Mouse (Mus musculus): ENCODE measurements at regions not wholly inside any gene's neighbourhood (a gene's known extent, or its start where the extent isn't known, plus 50 kb on each side); places are given as distances from the start of the nearest gene placed in this dataset.

DNA sequence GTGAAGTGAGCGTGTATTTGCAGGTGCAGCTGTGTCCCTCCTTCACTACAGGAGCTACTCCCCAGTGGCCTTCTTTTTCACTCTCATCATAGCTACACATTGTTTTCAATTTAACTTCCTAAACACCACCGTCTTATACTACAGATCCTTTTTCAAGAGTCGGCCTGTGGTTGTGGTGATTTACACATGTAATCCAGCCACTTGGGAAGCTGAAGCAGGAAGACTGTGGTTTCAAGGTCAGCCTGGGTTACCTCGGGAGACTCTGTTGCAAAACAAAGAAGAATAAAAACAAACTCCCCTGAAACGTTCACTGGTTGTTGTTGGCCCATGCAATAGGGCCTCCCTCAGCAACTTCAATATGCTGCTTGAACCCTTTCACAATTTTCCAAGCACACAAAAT, 153.8 kb upstream of the Kcnh8 start:
- DNase-seq (ENCODE audit: extremely low spot score in 1 of 2, low spot score in 2 of 2) = no peak
- intact Hi-C loops (cut with DNase I) = no loop called here

DNA sequence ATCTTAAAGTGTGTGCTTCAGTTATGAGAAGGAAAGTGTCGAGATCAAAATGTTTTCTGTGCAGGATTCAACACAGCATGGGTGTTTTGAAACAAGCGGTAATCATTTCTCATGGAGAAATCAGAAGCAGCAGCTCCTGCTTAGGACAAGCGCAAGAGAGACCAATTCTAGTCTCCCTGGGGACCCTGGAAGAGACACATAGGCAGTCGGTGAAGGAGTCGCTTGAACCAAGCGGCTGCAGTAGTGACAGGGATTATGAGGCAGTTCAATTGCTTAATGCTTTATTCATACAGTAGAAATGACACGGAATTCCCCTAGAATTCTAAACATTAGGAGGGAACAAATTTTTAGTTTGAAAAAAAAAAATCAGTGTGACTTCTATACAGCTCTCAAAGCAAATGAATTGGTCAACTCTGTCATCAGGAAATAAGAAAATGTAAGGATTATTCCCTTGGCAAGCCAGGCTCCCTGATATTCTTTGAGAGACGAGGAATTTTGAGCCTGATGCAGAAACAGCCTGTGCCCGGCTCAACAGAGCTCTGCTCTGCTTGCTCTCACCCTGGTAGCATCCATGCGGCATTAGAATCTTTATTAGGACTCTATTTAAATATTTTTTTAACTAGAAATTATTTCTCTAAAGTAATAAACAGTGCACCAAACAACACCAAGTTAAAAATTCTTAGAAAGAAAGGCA, 143.1 kb upstream of the Kcnh8 start:
- intact Hi-C loops (cut with DNase I) = loop anchor here (5.0 kb wide), 1 partner anchor 627 kb away; the partner anchor contains the start of gene Satb1
- no peak for DNase-seq (ENCODE audit: extremely low spot score in 1 of 2, low spot score in 2 of 2)

DNA sequence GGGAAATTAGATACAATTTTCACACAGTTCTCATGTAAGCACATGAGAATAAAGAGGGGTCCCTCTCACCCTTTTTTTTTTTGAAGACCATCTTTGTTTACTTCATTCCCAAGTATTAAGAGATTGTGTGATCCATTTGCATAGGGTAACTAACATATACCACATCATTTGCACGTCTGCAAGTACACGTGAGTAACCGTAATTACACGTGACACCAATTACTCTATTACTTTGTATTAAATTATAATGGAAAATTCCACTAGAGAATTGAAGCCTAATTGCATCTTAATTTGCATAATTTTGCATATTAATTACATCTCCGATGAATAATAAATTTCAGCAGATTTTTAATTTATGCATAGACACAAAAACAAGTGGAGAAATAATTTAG, 142.5 kb upstream of the Kcnh8 start:
- intact Hi-C loops (cut with DNase I) = loop anchor here (5.0 to 10.0 kb wide), 4 partner anchors 628 to 1645 kb away; partner anchors contain the start of gene Satb1
- no peak for DNase-seq (ENCODE audit: extremely low spot score in 1 of 2, low spot score in 2 of 2)

DNA sequence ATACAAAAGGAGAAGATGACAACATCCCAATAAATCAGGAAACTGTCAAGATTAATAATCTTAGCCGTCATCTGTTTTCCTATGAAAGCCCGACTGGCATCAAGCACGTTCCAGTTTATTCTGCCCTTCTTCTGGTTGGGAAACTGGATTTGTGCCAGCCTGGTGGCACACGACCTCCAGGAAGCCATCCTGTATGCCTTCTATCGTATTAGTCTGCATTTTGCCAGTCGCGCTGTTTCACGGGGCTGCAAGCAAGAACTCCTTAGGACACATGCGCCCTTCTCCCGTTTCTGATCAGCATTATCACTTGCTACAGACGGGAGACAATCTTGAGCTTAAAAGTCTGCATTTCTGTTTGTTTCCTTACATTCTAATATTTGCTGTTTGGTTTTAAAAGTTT, 141.2 kb upstream of the Kcnh8 start:
- intact Hi-C loops (cut with DNase I) = loop anchor here (5.0 to 10.0 kb wide), 3 partner anchors 649 to 1646 kb away; no protein-coding TSS in a partner anchor
- peak; percentile 14 to 25 for DNase-seq (ENCODE audit: extremely low spot score in 1 of 2, low spot score in 2 of 2)

DNA sequence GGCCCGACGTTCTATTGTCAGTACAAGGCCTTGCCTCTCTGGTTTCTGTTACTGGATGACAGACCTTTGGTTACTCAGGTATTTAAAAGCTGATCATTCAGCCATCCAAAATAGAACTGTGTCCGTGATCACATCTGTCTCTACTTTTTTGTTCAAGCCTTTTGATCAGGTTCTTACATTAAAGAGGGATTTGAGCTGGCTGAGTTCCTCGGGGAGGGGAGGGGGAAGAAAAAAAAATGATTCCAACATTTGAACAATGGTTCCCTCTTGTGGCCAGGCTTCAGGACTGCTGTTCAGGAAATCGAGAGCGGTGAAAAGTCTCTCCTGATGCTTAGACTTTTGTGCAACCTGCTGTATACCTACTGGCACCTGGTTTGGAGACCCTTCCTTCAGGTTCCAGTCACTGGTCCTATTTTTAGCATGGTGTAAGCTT, 140.8 kb upstream of the Kcnh8 start:
- DNase-seq (ENCODE audit: extremely low spot score in 1 of 2, low spot score in 2 of 2) = peak; percentile 45 to 73
- intact Hi-C loops (cut with DNase I) = loop anchor here (5.0 to 10.0 kb wide), 3 partner anchors 649 to 1647 kb away; no protein-coding TSS in a partner anchor

DNA sequence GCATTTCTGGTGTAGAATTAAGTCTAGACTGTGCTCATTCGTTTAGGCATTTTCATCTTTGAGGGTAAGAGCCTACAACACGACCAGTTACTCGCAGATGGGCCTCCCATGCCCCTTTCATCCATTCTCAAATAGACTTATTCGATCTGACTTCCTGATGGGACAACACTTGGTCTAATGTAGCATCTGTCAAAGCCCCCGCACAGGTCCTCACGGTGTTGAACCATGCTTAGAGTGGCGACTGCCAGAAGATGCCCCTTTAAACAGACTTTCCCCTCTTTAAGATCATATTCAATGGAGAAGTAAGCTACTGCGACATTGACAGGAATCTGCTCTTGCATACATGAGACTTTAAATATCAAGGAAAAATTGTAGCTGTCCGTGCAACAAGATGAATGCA, 140.1 kb upstream of the Kcnh8 start:
- intact Hi-C loops (cut with DNase I) = loop anchor here (5.0 to 10.0 kb wide), 3 partner anchors 650 to 1648 kb away; no protein-coding TSS in a partner anchor
- no peak for DNase-seq (ENCODE audit: extremely low spot score in 1 of 2, low spot score in 2 of 2)

DNA sequence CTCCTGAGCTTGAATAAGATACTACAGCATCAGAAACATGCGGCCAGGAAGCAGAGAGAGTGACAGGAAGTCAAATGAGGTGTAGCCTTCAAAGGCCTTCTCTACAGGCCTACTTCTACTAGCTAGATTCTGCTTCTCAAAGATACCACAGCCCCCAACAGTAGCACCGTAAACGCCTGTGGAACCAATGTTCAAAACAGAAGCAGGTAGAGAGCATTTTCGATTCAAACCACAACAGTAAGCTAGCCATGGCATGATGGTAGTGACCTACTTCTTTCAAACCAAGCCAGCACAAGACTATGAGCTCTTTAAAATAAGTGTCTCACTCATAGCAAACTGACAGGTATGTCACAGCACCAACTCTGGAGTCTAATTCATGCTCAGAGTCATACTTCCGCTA, 134.0 kb upstream of the Kcnh8 start:
- intact Hi-C loops (cut with DNase I) = loop anchor here (10.0 kb wide), 2 partner anchors 814 to 1654 kb away; no protein-coding TSS in a partner anchor
- no peak for DNase-seq (ENCODE audit: extremely low spot score in 1 of 2, low spot score in 2 of 2)

DNA sequence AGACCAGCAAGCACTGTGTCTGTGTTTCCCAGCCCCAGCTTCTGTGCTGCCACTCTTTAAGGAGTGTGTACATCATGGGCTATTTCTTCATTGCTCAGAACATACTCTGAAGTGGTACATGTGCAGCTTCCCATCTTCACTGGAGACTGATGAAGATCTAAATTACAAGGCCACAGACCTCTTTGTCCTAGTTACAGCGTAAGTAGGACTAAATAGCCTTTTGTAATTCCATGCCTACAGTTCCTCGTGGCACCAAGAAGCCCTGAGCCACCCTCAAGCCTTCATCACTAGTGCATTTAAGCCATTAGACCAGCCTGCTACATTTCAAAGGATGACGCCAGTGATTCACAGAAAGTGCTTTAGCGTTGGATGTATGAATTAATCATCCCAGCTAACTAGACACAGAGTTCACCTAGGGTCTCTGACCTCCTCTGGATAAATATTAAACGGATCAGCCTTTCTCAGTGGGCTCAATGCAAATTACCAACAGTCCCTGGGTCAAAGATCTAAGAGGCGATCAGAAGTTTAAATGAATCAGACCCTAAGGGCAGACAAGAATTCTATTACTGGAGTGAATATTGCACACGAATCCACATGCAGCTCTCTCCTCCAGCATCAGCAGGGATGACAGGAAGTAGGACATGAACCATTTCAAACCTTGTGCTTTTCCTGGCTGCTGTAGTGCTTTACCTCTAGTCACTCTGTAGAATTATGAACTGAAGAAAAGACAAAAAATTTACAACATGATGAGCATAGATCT, 123.0 kb upstream of the Kcnh8 start:
- DNase-seq (ENCODE audit: extremely low spot score in 1 of 2, low spot score in 2 of 2) = no peak
- intact Hi-C loops (cut with DNase I) = no loop called here

DNA sequence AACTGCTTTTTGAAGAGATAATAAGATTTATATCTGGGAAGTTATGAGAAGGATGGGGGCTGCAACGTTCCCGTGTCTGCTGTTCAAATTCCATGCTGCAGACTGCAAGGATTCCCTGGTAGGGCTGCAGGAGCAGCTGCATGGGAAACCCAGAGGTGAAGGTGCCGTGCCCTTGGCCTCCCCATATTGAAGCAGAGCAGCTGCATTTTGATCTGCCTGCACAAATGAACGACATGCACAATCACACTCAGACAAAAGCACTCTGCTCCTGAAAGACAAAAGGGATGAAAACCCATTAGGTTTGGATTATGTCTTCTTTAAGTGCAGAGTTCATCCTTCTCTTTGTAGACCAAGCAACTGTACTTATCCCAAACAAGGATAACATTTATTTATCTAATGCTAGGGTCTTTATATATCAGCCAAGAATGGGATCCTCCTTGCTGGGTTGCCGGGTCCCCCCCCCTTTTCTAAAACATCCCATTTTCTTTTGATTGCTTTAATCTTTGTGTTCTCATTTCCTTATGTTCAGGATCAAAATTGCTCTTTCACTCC, 122.3 kb upstream of the Kcnh8 start:
- DNase-seq (ENCODE audit: extremely low spot score in 1 of 2, low spot score in 2 of 2) = no peak
- intact Hi-C loops (cut with DNase I) = no loop called here

DNA sequence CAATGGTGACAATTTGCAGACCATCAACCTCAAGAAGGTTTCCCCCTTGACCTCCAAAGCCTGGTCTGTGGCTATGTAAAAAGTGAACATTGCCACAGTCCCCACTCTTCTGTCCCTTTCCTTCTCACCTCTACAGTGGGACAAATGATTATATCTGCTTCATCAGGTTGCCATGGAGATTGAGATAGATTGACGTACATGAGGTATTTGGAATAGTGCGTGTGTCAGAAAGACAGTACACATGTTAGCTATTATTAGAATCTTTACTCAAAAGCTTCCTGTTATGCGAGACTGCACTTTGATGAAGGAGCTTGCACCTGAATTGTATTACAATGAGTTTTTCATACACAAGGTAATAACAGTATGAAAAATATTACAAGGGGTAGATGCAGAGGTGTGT, 95.7 kb upstream of the Kcnh8 start:
- intact Hi-C loops (cut with DNase I) = no loop called here
- no peak for DNase-seq (ENCODE audit: extremely low spot score in 1 of 2, low spot score in 2 of 2)

DNA sequence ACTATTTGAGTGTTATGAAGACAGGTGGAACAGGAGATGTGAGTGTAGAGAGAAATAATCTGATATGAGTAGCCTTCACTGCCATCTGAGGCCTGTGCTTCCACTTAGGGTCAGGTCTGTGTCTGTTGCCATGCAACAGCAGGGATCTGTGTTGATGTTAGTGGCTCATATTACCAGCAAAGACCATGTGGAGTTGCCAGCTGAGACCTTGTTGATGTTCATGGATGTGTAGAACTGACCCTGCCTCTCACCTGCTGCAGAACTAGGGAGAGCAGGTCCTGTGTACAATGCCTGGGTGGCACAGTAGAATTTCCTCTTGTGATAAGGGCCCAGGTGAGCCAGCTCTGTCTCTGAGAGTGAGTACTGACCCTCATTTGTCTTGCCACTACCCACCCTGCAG, 72.2 kb upstream of the Kcnh8 start:
- DNase-seq (ENCODE audit: extremely low spot score in 1 of 2, low spot score in 2 of 2) = no peak

More for the DNA sequence above, 72.2 kb upstream of the Kcnh8 start:
- intact Hi-C loops (cut with DNase I) = no loop called here

Measured in left cerebral cortex, postnatal 10 days (tissue).